Mouse (Mus musculus): ENCODE results near the gene Gm10190. TPM values are rescaled to one million over a fixed set of nuclear protein-coding genes. Genes with fewer than 3 reads are reported as not detected.

Gene Gm10190
- total RNA-seq, 1 experiment from 2014 or later = not detected

- ATAC-seq (replicated peaks in 1 of 2; ENCODE audit: insufficient read depth in 1 of 2, low FRiP score in 2 of 2, low TSS enrichment in 1 of 2, low read depth in 1 of 2, poor library complexity in 2 of 2, severe bottlenecking in 2 of 2) = no peak
Measured at GRCm38 (mm10) chr17:80326431-80326830, 46.9 kb downstream of the Gm10190 start.

GRCm38 (mm10) chr17:80325456-80325855 is 47.9 kb downstream of the Gm10190 start:
- no peak for ATAC-seq (replicated peaks in 1 of 2; ENCODE audit: insufficient read depth in 1 of 2, low FRiP score in 2 of 2, low TSS enrichment in 1 of 2, low read depth in 1 of 2, poor library complexity in 2 of 2, severe bottlenecking in 2 of 2)

GRCm38 (mm10) chr17:80324521-80324920 is 48.8 kb downstream of the Gm10190 start:
- ATAC-seq (replicated peaks in 1 of 2; ENCODE audit: insufficient read depth in 1 of 2, low FRiP score in 2 of 2, low TSS enrichment in 1 of 2, low read depth in 1 of 2, poor library complexity in 2 of 2, severe bottlenecking in 2 of 2) = no peak

- ATAC-seq (replicated peaks in 1 of 2; ENCODE audit: insufficient read depth in 1 of 2, low FRiP score in 2 of 2, low TSS enrichment in 1 of 2, low read depth in 1 of 2, poor library complexity in 2 of 2, severe bottlenecking in 2 of 2) = peak; percentile 43 to 58
Measured at GRCm38 (mm10) chr17:80323658-80324057, 49.7 kb downstream of the Gm10190 start.

Other genes with a start within 250 kb of the Gm10190 start
- 10.9 and 12.1 TPM in 2 replicates for gene Galm, start 246.1 kb downstream of the Gm10190 start, total RNA-seq (2017)
- 455 and 472 TPM in 2 replicates for gene Srsf7, start 166.2 kb downstream of the Gm10190 start, total RNA-seq (2017)
- not detected in 2 replicates for gene Ttc39d, start 166.1 kb downstream of the Gm10190 start, total RNA-seq (2017)
- 26.7 and 39.8 TPM in 2 replicates for gene Gemin6, start 149.1 kb downstream of the Gm10190 start, total RNA-seq (2017)
- 11.1 and 13.3 TPM in 2 replicates for gene Morn2, start 83.3 kb downstream of the Gm10190 start, total RNA-seq (2017)
- gene Dhx57, start 83.1 kb downstream of the Gm10190 start, total RNA-seq (2017) = 14.5 and 23.8 TPM in 2 replicates
- gene Arhgef33, start 66.1 kb downstream of the Gm10190 start, total RNA-seq (2017) = not detected in 2 replicates
- 12.4 and 13.6 TPM in 2 replicates for gene Sos1, start 106.9 kb upstream of the Gm10190 start, total RNA-seq (2017)
- gene Cdkl4, start 204.3 kb upstream of the Gm10190 start, total RNA-seq (2017) = 0.75 TPM in 1 of 2 replicates, not detected in the other

Measured in hematopoietic stem cell, adult 5-6 weeks (primary cell).